Comparison of ENCODE assay signal across 9 mouse cellular contexts in genomic region chr13:21199046-21200028, GRCm38 (mm10). TPM values are rescaled to one million over a fixed set of nuclear protein-coding genes. Genes with fewer than 3 reads are reported as not detected.
DNase-seq lines count a peak whose midpoint lies in the region; ATAC-seq and TF ChIP-seq lines count a peak whose summit lies in the region.
"Had no signal": no experiment of that assay in that cellular context is flagged by ENCODE, and none has a peak within 500 bp of the region (broad histone marks: within the 10 kb centered on the region; RNA-seq: fewer than 3 reads in every experiment).

No protein-coding gene starts in this region.

- ATAC-seq in kidney, embryonic 15.5 days (replicated peaks; ENCODE audit: low FRiP score): peak; percentile 68
- peak; percentile 32; the same call in 1 of the 2 replicates for ATAC-seq in G1E (ENCODE audit: extremely low read depth, insufficient number of reproducible peaks, low FRiP score, poor library complexity, severe bottlenecking)
- peak; percentile 44; the same call in 1 of the 2 replicates for ATAC-seq in intestine, postnatal 0 days
- peak; percentile 21; the same call in 1 of the 2 replicates for ATAC-seq in midbrain, postnatal 0 days (ENCODE audit: low FRiP score)

- peak overlapping the region; percentile 58 for H3K9ac ChIP-seq in kidney, embryonic 15.5 days
- peak overlapping the region; percentile 50 for H3K9ac ChIP-seq in intestine, postnatal 0 days (ENCODE audit: low read depth, low read length)
- peak overlapping the region; percentile 45; the same call in 1 of the 2 replicates for H3K9ac ChIP-seq in midbrain, postnatal 0 days (replicated peaks; ENCODE audit: low read length, poor library complexity, severe bottlenecking)

- H3K4me3 ChIP-seq in kidney, embryonic 15.5 days (replicated peaks): peak overlapping the region; percentile 84
- H3K4me3 ChIP-seq in G1E (ENCODE audit: low read depth, low read length): peak overlapping the region; percentile 81
- peak overlapping the region; percentile 71 for H3K4me3 ChIP-seq in erythroblast, embryonic 14.5 days (replicated peaks)
- H3K4me3 ChIP-seq in intestine, postnatal 0 days (ENCODE audit: low read depth, low read length): peak overlapping the region; percentile 67
- H3K4me3 ChIP-seq in midbrain, postnatal 0 days (ENCODE audit: low read depth, low read length): peak overlapping the region; percentile 59

- no peak for DNase-seq in kidney, adult 9 months
- DNase-seq in G1E (ENCODE audit: low spot score): no peak
- DNase-seq in midbrain, postnatal 0 days (ENCODE audit: low spot score): no peak
- DNase-seq in frontal cortex, adult 2 months (ENCODE audit: extremely low spot score in 1 of 2, low spot score in 1 of 2): no peak
- DNase-seq in layer of hippocampus, postnatal 36 days: no peak

- WGBS in kidney, embryonic 15.5 days: 5% methylated on average over 17 of the region's 17 CpGs
- 3% methylated on average over 17 of the region's 17 CpGs for WGBS in intestine, postnatal 0 days
- 3% methylated on average over 17 of the region's 17 CpGs for WGBS in midbrain, postnatal 0 days

- no peak for TF ChIP-seq CTCF in G1E (IDR thresholded peaks at IDR 0.05; ENCODE audit: low read depth, low read length)
- TF ChIP-seq CTCF in intestine, postnatal 0 days (IDR thresholded peaks at IDR 0.05; ENCODE audit: low read depth): no peak
- no peak for TF ChIP-seq CTCF in midbrain, postnatal 0 days (IDR thresholded peaks at IDR 0.05)

- H3K9me3 ChIP-seq in kidney, embryonic 15.5 days (replicated peaks): no peaks in the 10 kb centered on the region
- no peaks in the 10 kb centered on the region for H3K9me3 ChIP-seq in G1E (replicated peaks)
- H3K9me3 ChIP-seq in erythroblast, embryonic 14.5 days (ENCODE audit: control insufficient read depth, low read length): no peaks in the 10 kb centered on the region
- 0 out of 2 replicates have a peak, but pooled peaks cover 4% of the 10 kb centered on the region for H3K9me3 ChIP-seq in intestine, postnatal 0 days (ENCODE audit: control insufficient read depth)
- no peaks in the 10 kb centered on the region for H3K9me3 ChIP-seq in midbrain, postnatal 0 days (ENCODE audit: low read length)

- no peaks in the 10 kb centered on the region for H3K27me3 ChIP-seq in kidney, embryonic 15.5 days
- H3K27me3 ChIP-seq in G1E (ENCODE audit: insufficient read depth, low read length): peaks cover 9% of the 10 kb centered on the region
- H3K27me3 ChIP-seq in erythroblast, embryonic 14.5 days (ENCODE audit: control insufficient read depth): no peaks in the 10 kb centered on the region
- H3K27me3 ChIP-seq in intestine, postnatal 0 days (replicated peaks; ENCODE audit: control insufficient read depth, insufficient read depth, low read length): no peaks in the 10 kb centered on the region
- H3K27me3 ChIP-seq in midbrain, postnatal 0 days (ENCODE audit: insufficient read depth, low read length): no peaks in the 10 kb centered on the region

- H3K27ac ChIP-seq in kidney, embryonic 15.5 days: peak overlapping the region; percentile 90
- peak overlapping the region; percentile 51 for H3K27ac ChIP-seq in intestine, postnatal 0 days (ENCODE audit: low read depth, low read length)
- H3K27ac ChIP-seq in midbrain, postnatal 0 days (ENCODE audit: low read depth, low read length): no peak overlapping the region

- H3K4me2 ChIP-seq in kidney, embryonic 15.5 days: peak overlapping the region; percentile 62
- peak overlapping the region; percentile 64 for H3K4me2 ChIP-seq in intestine, postnatal 0 days (replicated peaks; ENCODE audit: low read depth)
- peak overlapping the region; percentile 65 for H3K4me2 ChIP-seq in midbrain, postnatal 0 days (ENCODE audit: low read depth, low read length, poor library complexity, severe bottlenecking)

- H3K4me1 ChIP-seq in kidney, embryonic 15.5 days: peaks cover 5% of the 10 kb centered on the region; the same call in 1 of the 2 replicates
- peaks cover 13% of the 10 kb centered on the region; the same call in 1 of the 2 replicates for H3K4me1 ChIP-seq in G1E (ENCODE audit: insufficient read depth, low read depth, low read length)
- H3K4me1 ChIP-seq in erythroblast, embryonic 14.5 days (ENCODE audit: control insufficient read depth): peaks cover 17% of the 10 kb centered on the region
- no peaks in the 10 kb centered on the region; the same call in 1 of the 2 replicates for H3K4me1 ChIP-seq in intestine, postnatal 0 days (replicated peaks; ENCODE audit: control insufficient read depth, insufficient read depth, low read length)
- H3K4me1 ChIP-seq in midbrain, postnatal 0 days (ENCODE audit: insufficient read depth, low read length): no peaks in the 10 kb centered on the region

- peaks cover 14% of the 10 kb centered on the region for H3K36me3 ChIP-seq in kidney, embryonic 15.5 days
- peaks cover 17% of the 10 kb centered on the region for H3K36me3 ChIP-seq in G1E (replicated peaks)
- peaks cover 16% of the 10 kb centered on the region for H3K36me3 ChIP-seq in erythroblast, embryonic 14.5 days (ENCODE audit: control insufficient read depth)
- H3K36me3 ChIP-seq in intestine, postnatal 0 days (ENCODE audit: control insufficient read depth, insufficient read depth): peaks cover under 1% of the 10 kb centered on the region; the same call in 1 of the 2 replicates
- peaks cover 3% of the 10 kb centered on the region; the same call in 1 of the 2 replicates for H3K36me3 ChIP-seq in midbrain, postnatal 0 days (ENCODE audit: insufficient read depth, low read length)

RNA-seq across cellular contexts. Expression of gene Trim27, which starts 20.1 kb away (rescaled TPM):
- 136 and 139 TPM in 2 replicates for polyA plus RNA-seq in kidney, embryonic 15.5 days (2015; fragmentation: Nextera tagmentation; extraction: Ambion mirVana)
- 91.5 and 93.2 TPM in 2 replicates for total RNA-seq in G1E (2014; fragmentation: Nextera tagmentation)
- 173 and 196 TPM in 2 replicates for total RNA-seq in G1E (2017)
- polyA plus RNA-seq in G1E (2012): 139 and 188 TPM in 2 replicates
- 7.6 and 8.7 TPM in 2 replicates for polyA plus RNA-seq in erythroblast, embryonic 14.5 days (2012)
- 51.1 and 53.2 TPM in 2 replicates for polyA plus RNA-seq in intestine, postnatal 0 days (2015; fragmentation: Nextera tagmentation; extraction: Ambion mirVana)
- 74.5 and 76.2 TPM in 2 replicates for total RNA-seq in midbrain, postnatal 0 days (2014; rRNA removed)
- 64.2 and 65.0 TPM in 2 replicates for polyA plus RNA-seq in midbrain, postnatal 0 days (2015; fragmentation: Nextera tagmentation; extraction: Ambion mirVana)
- 31.5 and 32.7 TPM in 2 replicates for polyA plus RNA-seq in frontal cortex, adult 2 months (2012; rRNA removed)
- 10 to 100 TPM; 37.3 to 41.1 TPM for total RNA-seq in layer of hippocampus, postnatal 36 days (2021)

RNA-seq across cellular contexts. Expression of gene Olfr1368, which starts 53.7 kb away (rescaled TPM):
- not detected in 2 replicates for polyA plus RNA-seq in kidney, embryonic 15.5 days (2015; fragmentation: Nextera tagmentation; extraction: Ambion mirVana)
- not detected in 2 replicates for total RNA-seq in G1E (2014; fragmentation: Nextera tagmentation)
- total RNA-seq in G1E (2017): 0.11 TPM in 1 of 2 replicates, not detected in the other
- polyA plus RNA-seq in G1E (2012): not detected in 2 replicates
- not detected in 2 replicates for polyA plus RNA-seq in erythroblast, embryonic 14.5 days (2012)
- not detected in 2 replicates for polyA plus RNA-seq in intestine, postnatal 0 days (2015; fragmentation: Nextera tagmentation; extraction: Ambion mirVana)
- total RNA-seq in midbrain, postnatal 0 days (2014; rRNA removed): not detected in 2 replicates
- not detected in 2 replicates for polyA plus RNA-seq in midbrain, postnatal 0 days (2015; fragmentation: Nextera tagmentation; extraction: Ambion mirVana)
- polyA plus RNA-seq in frontal cortex, adult 2 months (2012; rRNA removed): not detected in 2 replicates
- not detected for total RNA-seq in layer of hippocampus, postnatal 36 days (2021)
- total RNA-seq: adrenal gland, postnatal 4 days had no signal
